Mouse (Mus musculus): Measurements from ENCODE around the gene Nav2. TPM values are rescaled to one million over a fixed set of nuclear protein-coding genes. Genes with fewer than 3 reads are reported as not detected.

Nav2 gene
- polyA plus RNA-seq, 1 experiment = 1.3 TPM

- H3K9me3 ChIP-seq = peaks cover 23% of the 10 kb centered on the region
- H3K27me3 ChIP-seq (replicated peaks) = no peaks in the 10 kb centered on the region
- no peak overlapping the region for H3K4me3 ChIP-seq (replicated peaks)
- TF ChIP-seq FLI1 (IDR thresholded peaks at IDR 0.05; ENCODE audit: low read length) (no peak), GATA1 (IDR thresholded peaks at IDR 0.05; ENCODE audit: borderline replicate concordance, low read length) (no peak)
- no peaks in the 10 kb centered on the region for H3K36me3 ChIP-seq (replicated peaks; ENCODE audit: low read length)
- no peaks in the 10 kb centered on the region for H3K4me1 ChIP-seq
Measured at GRCm38 (mm10) chr7:49586530-49587120, 678.1 kb downstream of the Nav2 start.

GRCm38 (mm10) chr7:49589635-49590034 lies 681.1 kb downstream of the Nav2 start:
- Histone ChIP-seq H3K4me3 (replicated peaks) (no peak overlapping the region), H3K36me3 (replicated peaks; ENCODE audit: low read length) (no peaks in the 10 kb centered on the region), H3K27me3 (replicated peaks) (no peaks in the 10 kb centered on the region), H3K9me3 (peaks cover 30% of the 10 kb centered on the region; the same call in 1 of the 2 replicates), H3K4me1 (no peaks in the 10 kb centered on the region)
- TF ChIP-seq GATA1 (IDR thresholded peaks at IDR 0.05; ENCODE audit: borderline replicate concordance, low read length) (no peak), FLI1 (IDR thresholded peaks at IDR 0.05; ENCODE audit: low read length) (no peak)

- H3K4me3 ChIP-seq (replicated peaks) = no peak overlapping the region
- TF ChIP-seq GATA1 (IDR thresholded peaks at IDR 0.05; ENCODE audit: borderline replicate concordance, low read length) = no peak
- H3K27me3 ChIP-seq (replicated peaks) = no peaks in the 10 kb centered on the region
- peaks cover 9% of the 10 kb centered on the region for H3K4me1 ChIP-seq
- H3K36me3 ChIP-seq (replicated peaks; ENCODE audit: low read length) = no peaks in the 10 kb centered on the region
- H3K9me3 ChIP-seq = peaks cover 8% of the 10 kb centered on the region; the same call in 1 of the 2 replicates
Measured at GRCm38 (mm10) chr7:49597776-49598175, 689.3 kb downstream of the Nav2 start.

GRCm38 (mm10) chr7:49598225-49598624 lies 689.7 kb downstream of the Nav2 start:
- no peaks in the 10 kb centered on the region for H3K27me3 ChIP-seq (replicated peaks)
- H3K4me1 ChIP-seq = peaks cover 9% of the 10 kb centered on the region
- H3K4me3 ChIP-seq (replicated peaks) = no peak overlapping the region
- no peak for TF ChIP-seq FLI1 (IDR thresholded peaks at IDR 0.05; ENCODE audit: low read length)
- no peaks in the 10 kb centered on the region for H3K36me3 ChIP-seq (replicated peaks; ENCODE audit: low read length)
- H3K9me3 ChIP-seq = peaks cover 8% of the 10 kb centered on the region; the same call in 1 of the 2 replicates

- H3K9me3 ChIP-seq = no peaks in the 10 kb centered on the region
- no peaks in the 10 kb centered on the region for H3K27me3 ChIP-seq (replicated peaks)
- H3K4me3 ChIP-seq (replicated peaks) = no peak overlapping the region
- peaks cover 9% of the 10 kb centered on the region for H3K4me1 ChIP-seq
- no peaks in the 10 kb centered on the region for H3K36me3 ChIP-seq (replicated peaks; ENCODE audit: low read length)
- TF ChIP-seq GATA1 (IDR thresholded peaks at IDR 0.05; ENCODE audit: borderline replicate concordance, low read length) = no peak
- TF ChIP-seq FLI1 (IDR thresholded peaks at IDR 0.05; ENCODE audit: low read length) = no peak
Measured at GRCm38 (mm10) chr7:49599950-49600349, 691.4 kb downstream of the Nav2 start.

- Histone ChIP-seq H3K36me3 (replicated peaks; ENCODE audit: low read length) (no peaks in the 10 kb centered on the region), H3K27me3 (replicated peaks) (no peaks in the 10 kb centered on the region), H3K4me1 (peaks cover 9% of the 10 kb centered on the region), H3K9me3 (peaks cover 4% of the 10 kb centered on the region; the same call in 1 of the 2 replicates), H3K4me3 (replicated peaks) (no peak overlapping the region)
- TF ChIP-seq GATA1 (IDR thresholded peaks at IDR 0.05; ENCODE audit: borderline replicate concordance, low read length) = no peak
- TF ChIP-seq FLI1 (IDR thresholded peaks at IDR 0.05; ENCODE audit: low read length) = no peak
Measured at GRCm38 (mm10) chr7:49601191-49601975, 692.9 kb downstream of the Nav2 start.

- peaks cover 4% of the 10 kb centered on the region; the same call in 1 of the 2 replicates for H3K9me3 ChIP-seq
- TF ChIP-seq GATA1 (IDR thresholded peaks at IDR 0.05; ENCODE audit: borderline replicate concordance, low read length) = no peak
- TF ChIP-seq FLI1 (IDR thresholded peaks at IDR 0.05; ENCODE audit: low read length) = no peak
- H3K4me1 ChIP-seq = peaks cover 9% of the 10 kb centered on the region
- H3K36me3 ChIP-seq (replicated peaks; ENCODE audit: low read length) = no peaks in the 10 kb centered on the region
- peaks cover 2% of the 10 kb centered on the region for H3K27me3 ChIP-seq (replicated peaks)
- no peak overlapping the region for H3K4me3 ChIP-seq (replicated peaks)
Measured at GRCm38 (mm10) chr7:49604244-49604643, 695.7 kb downstream of the Nav2 start.

- Histone ChIP-seq H3K36me3 (replicated peaks; ENCODE audit: low read length) (no peaks in the 10 kb centered on the region), H3K4me1 (peaks cover 9% of the 10 kb centered on the region), H3K9me3 (peaks cover 4% of the 10 kb centered on the region; the same call in 1 of the 2 replicates), H3K4me3 (replicated peaks) (no peak overlapping the region), H3K27me3 (replicated peaks) (peaks cover 2% of the 10 kb centered on the region)
- TF ChIP-seq FLI1 (IDR thresholded peaks at IDR 0.05; ENCODE audit: low read length) (no peak), GATA1 (IDR thresholded peaks at IDR 0.05; ENCODE audit: borderline replicate concordance, low read length) (no peak)
Measured at GRCm38 (mm10) chr7:49604965-49605795, 696.7 kb downstream of the Nav2 start.

- H3K4me1 ChIP-seq = no peaks in the 10 kb centered on the region; the same call in 1 of the 2 replicates
- no peaks in the 10 kb centered on the region for H3K36me3 ChIP-seq (replicated peaks; ENCODE audit: low read length)
- no peak for TF ChIP-seq GATA1 (IDR thresholded peaks at IDR 0.05; ENCODE audit: borderline replicate concordance, low read length)
- peaks cover 2% of the 10 kb centered on the region; the same call in 1 of the 2 replicates for H3K9me3 ChIP-seq
- H3K27me3 ChIP-seq (replicated peaks) = peaks cover 15% of the 10 kb centered on the region
- no peak overlapping the region for H3K4me3 ChIP-seq (replicated peaks)
Measured at GRCm38 (mm10) chr7:49616258-49616735, 707.8 kb downstream of the Nav2 start.
